Mouse (Mus musculus) c-Kit-positive CD71-negative TER-119-negative erythroid progenitor cells, embryonic 14.5 days (primary cell): ENCODE measurements around the gene Olfr1318.
A peak's percentile ranks its signal among the peaks of the same experiment; 100 is the strongest.

ENCODE experiments used
- DNase-seq: peaks from one replicate; pipeline ENCODE4 v3.0.0-alpha.2; 2013; ENCODE audit warnings: low read depth

Olfr1318 gene

GRCm38 (mm10) chr2:112153898-112154297 lies at the start of gene Olfr1318:
Gene Olfr1318 (plus strand): TSS chr2:112154198.
- no peak for DNase-seq

DNA sequence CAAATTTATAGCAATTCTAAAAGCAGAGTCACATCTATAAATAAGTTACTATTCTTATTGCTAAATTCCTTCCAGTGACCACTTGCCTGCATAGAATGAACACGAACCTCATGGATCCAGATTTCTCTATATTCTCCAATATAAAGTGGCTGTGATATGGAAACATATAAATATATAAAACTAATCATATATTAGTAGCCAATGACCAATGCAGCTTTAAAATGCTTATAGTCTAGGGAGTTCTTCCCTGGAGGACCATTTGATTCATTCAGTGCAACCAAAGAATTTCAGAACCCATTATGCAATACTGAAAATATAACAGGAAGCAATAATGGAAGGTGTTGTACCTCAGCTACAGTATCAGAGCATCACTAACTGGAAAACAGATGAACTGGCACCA lies 38.7 kb upstream of the Olfr1318 start, which contains the start of gene Olfr1315-ps1:
Gene Olfr1315-ps1, minus strand, starts transcription at position 101 of the 400 bp plus-strand sequence.
- no peak for DNase-seq

- no peak for DNase-seq
Observed at GRCm38 (mm10) chr2:112134877-112135276, 19.1 kb upstream of the Olfr1318 start, which contains the start of gene Olfr1316. Gene Olfr1316 (minus strand): TSS chr2:112134977.

GRCm38 (mm10) chr2:112140029-112140428 lies 14.0 kb upstream of the Olfr1318 start, which contains the start of gene Olfr1317:
Gene Olfr1317 (plus strand): TSS chr2:112140329.
- no peak for DNase-seq

GRCm38 (mm10) chr2:112196859-112197258 lies 42.9 kb downstream of the Olfr1318 start:
- DNase-seq, result peak; percentile 55

DNA sequence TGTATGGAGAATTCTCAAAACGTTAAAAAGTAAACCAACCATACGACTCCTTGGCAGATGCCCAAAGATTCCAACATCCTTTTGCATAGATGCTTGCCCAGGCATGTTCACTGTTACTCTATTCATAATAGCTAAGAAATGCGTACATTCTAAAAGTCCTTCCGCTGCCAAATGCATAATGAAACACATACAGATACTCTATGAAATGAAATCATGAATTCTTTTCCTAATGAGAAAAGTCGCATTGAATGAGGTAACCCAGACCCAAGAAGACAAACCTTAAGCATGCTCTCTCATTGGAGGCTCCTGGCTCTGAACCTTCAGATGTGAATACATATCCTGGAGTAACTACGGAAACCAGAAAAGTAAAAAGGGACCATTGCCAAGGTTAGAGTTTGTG lies 49.1 kb downstream of the Olfr1318 start:
- DNase-seq, result no peak
